Mouse (Mus musculus) MEL (cell line): ENCODE data around the gene Lrrk1. TPM values are rescaled to one million over a fixed set of nuclear protein-coding genes. Genes with fewer than 3 reads are reported as not detected.

Experiments used
- DNase-seq: peaks from one replicate; pipeline ENCODE4 v3.0.0; 2011; ENCODE audit warnings: low read depth, low spot score
- H3K27ac ChIP-seq: 2 replicates; pipeline ENCODE4 v1.5.1; 2012; ENCODE audit warnings: low read depth, mild to moderate bottlenecking, control low read depth, low read length, moderate library complexity; ENCODE audit not compliant: control insufficient read depth
- H3K27me3 ChIP-seq, 2 experiments: fragments of 150-350 bp in 1 of 2; sonication (generic) in 1 of 2; 2 replicates each; pipeline ENCODE4 v1.6.1; 2012; ENCODE audit warnings: low read length in 2 of 2, mild to moderate bottlenecking in 2 of 2, improper control_type of control experiment in 1 of 2, moderate library complexity in 1 of 2; ENCODE audit not compliant: insufficient read depth in 2 of 2, control insufficient read depth in 1 of 2
- H3K36me3 ChIP-seq, 2 experiments: 2 replicates each; pipeline ENCODE4 v1.6.1; 2012 to 2014; ENCODE audit warnings: low read length in 2 of 2, improper control_type of control experiment in 1 of 2, inconsistent platforms in 1 of 2, mild to moderate bottlenecking in 1 of 2; ENCODE audit not compliant: insufficient read depth in 2 of 2, control insufficient read depth in 1 of 2
- H3K4me1 ChIP-seq, 2 experiments: fragments of 150-350 bp in 1 of 2; sonication (generic) in 1 of 2; 2 replicates each; pipeline ENCODE4 v1.6.1; 2012; ENCODE audit warnings: low read length in 2 of 2, improper control_type of control experiment in 1 of 2, mild to moderate bottlenecking in 1 of 2; ENCODE audit not compliant: insufficient read depth in 2 of 2, control insufficient read depth in 1 of 2
- H3K4me3 ChIP-seq, 2 experiments: fragments of 150-350 bp in 1 of 2; sonication (generic) in 1 of 2; 2 replicates each; pipeline ENCODE4 v1.5.1; 2012; ENCODE audit warnings: low read depth in 2 of 2, low read length in 2 of 2, mild to moderate bottlenecking in 2 of 2, moderate library complexity in 2 of 2, control low read depth in 1 of 2, improper control_type of control experiment in 1 of 2; ENCODE audit not compliant: control insufficient read depth in 1 of 2, insufficient read depth in 1 of 2
- H3K79me2 ChIP-seq: 2 replicates; pipeline ENCODE4 v1.6.1; 2012; ENCODE audit warnings: mild to moderate bottlenecking, low read length, moderate library complexity; ENCODE audit not compliant: control insufficient read depth, poor library complexity, insufficient read depth
- H3K9ac ChIP-seq: 2 replicates; pipeline ENCODE4 v1.6.1; 2012; ENCODE audit warnings: low read depth, mild to moderate bottlenecking, control low read depth, low read length, moderate library complexity; ENCODE audit not compliant: control insufficient read depth, poor library complexity, severe bottlenecking
- H3K9me3 ChIP-seq: fragments of 150-350 bp; sonication (generic); replicated peaks from 2 replicates; pipeline ENCODE4 v1.6.1; 2012; ENCODE audit warnings: mild to moderate bottlenecking, low read length, improper control_type of control experiment, moderate library complexity; ENCODE audit not compliant: insufficient read depth
- BHLHE40 ChIP-seq: IDR thresholded peaks from 2 replicates; pipeline ENCODE4 v1.6.1; 2012; ENCODE audit warnings: low read depth, mild to moderate bottlenecking, inconsistent platforms, low read length, improper control_type of control experiment, borderline replicate concordance
- CHD1 ChIP-seq: IDR thresholded peaks from 2 replicates; pipeline ENCODE4 v1.6.1; 2012; ENCODE audit warnings: low read depth, mild to moderate bottlenecking, inconsistent platforms, low read length, improper control_type of control experiment
- CTCF ChIP-seq, 3 experiments: IDR thresholded peaks in 2 of 3; conservative IDR thresholded peaks in 1 of 3; 2 replicates each; pipeline ENCODE4 v1.5.1; 2011 to 2012; ENCODE audit warnings: low read length in 3 of 3, low read depth in 2 of 3, mild to moderate bottlenecking in 2 of 3, improper control_type of control experiment in 1 of 3, inconsistent platforms in 1 of 3, mixed read lengths in 1 of 3, moderate library complexity in 1 of 3; ENCODE audit not compliant: control insufficient read depth in 1 of 3, insufficient read depth in 1 of 3, poor library complexity in 1 of 3, severe bottlenecking in 1 of 3
- ETS1 ChIP-seq: IDR thresholded peaks from 2 replicates; pipeline ENCODE4 v1.6.1; 2012; ENCODE audit warnings: low read depth, mild to moderate bottlenecking, inconsistent platforms, low read length, improper control_type of control experiment, moderate library complexity
- GABPA ChIP-seq: IDR thresholded peaks from 2 replicates; pipeline ENCODE4 v1.6.1; 2012; ENCODE audit warnings: low read depth, mild to moderate bottlenecking, inconsistent platforms, low read length, improper control_type of control experiment, moderate library complexity
- GATA1 ChIP-seq: IDR thresholded peaks from 2 replicates; pipeline ENCODE4 v1.6.1; 2011; ENCODE audit warnings: low read depth, low read length, improper control_type of control experiment
- HCFC1 ChIP-seq: IDR thresholded peaks from 2 replicates; pipeline ENCODE4 v1.6.1; 2012; ENCODE audit warnings: low read depth, mild to moderate bottlenecking, inconsistent platforms, low read length, improper control_type of control experiment, moderate library complexity
- MAFK ChIP-seq: IDR thresholded peaks from 2 replicates; pipeline ENCODE4 v1.6.1; 2011; ENCODE audit warnings: low read depth, mild to moderate bottlenecking, low read length, improper control_type of control experiment, borderline replicate concordance
- MAX ChIP-seq: IDR thresholded peaks from 2 replicates; pipeline ENCODE4 v1.6.1; 2011; ENCODE audit warnings: low read length, improper control_type of control experiment
- MYC ChIP-seq: IDR thresholded peaks from 2 replicates; pipeline ENCODE4 v1.6.1; 2011; ENCODE audit warnings: low read depth, mild to moderate bottlenecking, low read length, improper control_type of control experiment, moderate library complexity
- NELFE ChIP-seq: IDR thresholded peaks from 2 replicates; pipeline ENCODE4 v1.6.1; 2011; ENCODE audit warnings: low read depth, low read length, improper control_type of control experiment
- POLR2AphosphoS2 ChIP-seq: IDR thresholded peaks from 2 replicates; pipeline ENCODE4 v1.6.1; 2011; ENCODE audit warnings: low read length, improper control_type of control experiment
- SMC3 ChIP-seq: IDR thresholded peaks from 2 replicates; pipeline ENCODE4 v1.6.1; 2011; ENCODE audit warnings: low read depth, low read length, improper control_type of control experiment
- TBP ChIP-seq: IDR thresholded peaks from 2 replicates; pipeline ENCODE4 v1.8.0; 2011; ENCODE audit warnings: low read depth, low read length, improper control_type of control experiment
- USF1 ChIP-seq: IDR thresholded peaks from 2 replicates; pipeline ENCODE4 v1.6.1; 2014; ENCODE audit warnings: low read depth, mild to moderate bottlenecking, inconsistent platforms, low read length, improper control_type of control experiment, moderate library complexity
- USF2 ChIP-seq, 2 experiments: IDR thresholded peaks; 2 replicates each; pipeline ENCODE4 v1.6.1; 2011 to 2012; ENCODE audit warnings: improper control_type of control experiment in 2 of 2, low read length in 2 of 2, borderline replicate concordance in 1 of 2, inconsistent platforms in 1 of 2, low read depth in 1 of 2, mild to moderate bottlenecking in 1 of 2; ENCODE audit not compliant: insufficient read depth in 1 of 2
- ZC3H11A ChIP-seq: IDR thresholded peaks from 2 replicates; pipeline ENCODE4 v1.6.1; 2012; ENCODE audit warnings: low read depth, mild to moderate bottlenecking, inconsistent platforms, low read length, improper control_type of control experiment
- ZKSCAN1 ChIP-seq: IDR thresholded peaks from 2 replicates; pipeline ENCODE4 v1.6.1; 2012; ENCODE audit warnings: low read depth, mild to moderate bottlenecking, inconsistent platforms, low read length, improper control_type of control experiment, moderate library complexity
- polyA plus RNA-seq, 2 experiments: library from polyadenylated mRNA; stranded (reverse) in 1 of 2; unstranded in 1 of 2; fragments of >175 nt in 1 of 2; fragments of >200 nt in 1 of 2; gene quantifications; 2 replicates each; pipeline versions ENCODE4 v1.2.1 to v1.2.4; 2012; ENCODE audit warnings: low replicate concordance in 2 of 2, low read depth in 1 of 2; ENCODE audit not compliant: insufficient read length in 2 of 2, insufficient read depth in 1 of 2, missing spikeins in 1 of 2
- total RNA-seq: library from RNA; depleted of rRNA; stranded (reverse); fragments of 300-350 nt; gene quantifications from 2 replicates; pipeline ENCODE4 v1.2.3, GENCODE M21; 2012

The Lrrk1 gene
- total and polyA plus RNA-seq, 3 experiments: 9.1 to 19.1 TPM; not detected in 1

DNA sequence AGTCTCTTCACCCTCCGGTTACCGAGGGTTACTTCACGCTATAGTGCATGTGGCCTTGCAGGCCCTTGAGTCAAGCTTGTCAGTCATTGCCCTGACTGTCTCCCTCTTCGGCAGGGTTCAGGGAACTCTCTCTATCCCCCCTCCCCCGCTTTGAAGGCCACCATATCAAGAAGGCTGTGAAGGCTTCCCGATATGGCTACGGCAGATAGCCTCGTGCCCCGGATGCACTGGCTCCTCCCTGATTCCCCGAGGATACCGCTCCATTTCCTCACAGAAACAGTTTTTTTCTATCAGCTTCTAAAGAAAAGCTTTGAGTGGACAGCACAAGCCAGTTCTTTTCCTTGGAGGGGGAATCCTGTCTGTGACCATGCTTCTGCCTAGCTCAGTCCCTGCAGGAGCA, 17.4 kb upstream of the Lrrk1 start:
- Histone ChIP-seq H3K79me2 (no peaks in the 10 kb centered on the region), H3K4me3 (no peak overlapping the region), H3K36me3 (no peaks in the 10 kb centered on the region), H3K9me3 (no peaks in the 10 kb centered on the region), H3K9ac (no peak overlapping the region), H3K4me1 (no peaks in the 10 kb centered on the region), H3K27ac (no peak overlapping the region), H3K27me3 (peaks cover 2 to 6% of the 10 kb centered on the region in 2 experiments; a peak in 3 of 4 replicates)
- no peak for TF ChIP-seq GATA1
- TF ChIP-seq CTCF (IDR thresholded peaks at IDR 0.05 in 2 of 3, conservative IDR thresholded peaks at IDR 0.05 in 1 of 3; ENCODE audit: control insufficient read depth in 1 of 3, insufficient read depth in 1 of 3, low read depth in 2 of 3, low read length in 3 of 3, poor library complexity in 1 of 3, severe bottlenecking in 1 of 3): no peak
- TF ChIP-seq NELFE: no peak
- no peak for TF ChIP-seq CHD1
- TF ChIP-seq ETS1: no peak
- TF ChIP-seq ZKSCAN1: no peak
- TF ChIP-seq TBP: no peak
- TF ChIP-seq MYC: no peak
- no peak for DNase-seq

DNA sequence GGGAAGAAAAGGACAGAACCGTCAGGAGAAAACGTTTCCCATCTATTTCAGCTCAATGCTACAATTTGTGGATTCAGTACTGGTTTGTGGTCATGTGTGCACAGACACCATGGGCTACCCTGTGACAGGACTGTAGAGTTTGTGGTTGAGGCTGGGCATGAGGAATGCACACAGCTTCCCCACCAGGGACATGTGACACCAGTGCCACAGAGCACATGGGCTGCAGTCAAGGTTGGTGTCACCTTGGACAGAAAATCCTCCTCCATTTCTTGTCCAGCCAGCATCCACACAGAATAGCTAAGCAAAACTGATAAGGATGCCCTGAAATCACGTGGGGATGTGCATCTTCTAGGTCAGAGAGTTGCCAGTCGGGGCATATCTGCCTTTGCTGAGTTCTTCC, 16.7 kb upstream of the Lrrk1 start:
- Histone ChIP-seq H3K27me3 (peaks cover 2 to 7% of the 10 kb centered on the region in 2 experiments; a peak in 3 of 4 replicates), H3K4me3 (no peak overlapping the region), H3K36me3 (no peaks in the 10 kb centered on the region)
- no peak for TF ChIP-seq ZC3H11A
- no peak for TF ChIP-seq HCFC1
- TF ChIP-seq SMC3: no peak
- no peak for TF ChIP-seq USF2 (IDR thresholded peaks at IDR 0.05; ENCODE audit: borderline replicate concordance in 1 of 2, insufficient read depth in 1 of 2, low read depth in 1 of 2, low read length in 2 of 2)
- no peak for TF ChIP-seq MAFK
- no peak for TF ChIP-seq BHLHE40
- no peak for TF ChIP-seq POLR2AphosphoS2
- TF ChIP-seq GATA1: no peak
- no peak for TF ChIP-seq USF1
- no peak for TF ChIP-seq ETS1
- no peak for TF ChIP-seq GABPA
- no peak for TF ChIP-seq MAX
- TF ChIP-seq ZKSCAN1: no peak
- no peak for TF ChIP-seq TBP
- TF ChIP-seq, all 39 proteins: peak for 0
- Histone ChIP-seq H3K79me2 (no peaks in the 10 kb centered on the region), H3K27ac (no peak overlapping the region), H3K9me3 (no peaks in the 10 kb centered on the region), H3K4me1 (no peaks in the 10 kb centered on the region), H3K9ac (no peak overlapping the region)
- DNase-seq: no peak
